Mouse (Mus musculus) bone marrow, adult 2 months (tissue): ENCODE measurements around the gene Arl4c.

Source experiments
- CTCF ChIP-seq: fragments of 200-500 bp; IDR thresholded peaks from 2 replicates; pipeline ENCODE4 v1.5.1; 2011; ENCODE audit warnings: low read length, control low read depth; ENCODE audit not compliant: control insufficient read depth, insufficient read depth
- POLR2A ChIP-seq: fragments of 200-500 bp; IDR thresholded peaks from 2 replicates; pipeline ENCODE4 v1.6.1; 2011; ENCODE audit warnings: low read depth, mild to moderate bottlenecking, control low read depth, low read length, borderline replicate concordance; ENCODE audit not compliant: control insufficient read depth

DNA sequence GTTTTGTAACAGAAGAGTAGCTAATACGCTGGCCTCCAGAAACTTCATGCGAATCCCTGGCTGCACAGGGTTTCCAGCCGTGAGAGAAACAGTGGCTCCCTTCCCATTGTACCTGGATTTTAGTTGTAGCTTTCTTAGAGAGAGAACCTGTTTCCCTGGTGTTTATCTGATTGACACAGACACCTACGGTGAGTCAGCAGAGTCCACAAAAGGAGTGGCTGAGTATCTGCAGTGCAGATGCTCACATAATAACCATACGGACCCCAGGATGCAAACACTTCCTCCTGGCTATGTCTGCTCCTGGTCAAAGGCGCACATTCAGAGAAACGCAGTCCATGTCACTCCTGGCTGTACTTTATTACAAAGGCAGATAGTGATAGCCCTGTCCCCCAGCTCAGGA lies 48.6 kb upstream of the Arl4c start:
- TF ChIP-seq POLR2A (no peak), CTCF (no peak)
